Mouse (Mus musculus) lung, adult 2 months (tissue): Measurements from ENCODE around the gene 4933402D24Rik.

Experiments
- CTCF ChIP-seq: fragments of 200-500 bp; IDR thresholded peaks from 2 replicates; pipeline ENCODE4 v1.5.1; 2011; ENCODE audit warnings: mild to moderate bottlenecking, low read length, control low read depth; ENCODE audit not compliant: insufficient read depth
- POLR2A ChIP-seq: fragments of 200-500 bp; IDR thresholded peaks from 2 replicates; pipeline ENCODE4 v1.6.1; 2011; ENCODE audit warnings: low read depth, mild to moderate bottlenecking, control low read depth, low read length, borderline replicate concordance; ENCODE audit errors: extremely low read depth

DNA sequence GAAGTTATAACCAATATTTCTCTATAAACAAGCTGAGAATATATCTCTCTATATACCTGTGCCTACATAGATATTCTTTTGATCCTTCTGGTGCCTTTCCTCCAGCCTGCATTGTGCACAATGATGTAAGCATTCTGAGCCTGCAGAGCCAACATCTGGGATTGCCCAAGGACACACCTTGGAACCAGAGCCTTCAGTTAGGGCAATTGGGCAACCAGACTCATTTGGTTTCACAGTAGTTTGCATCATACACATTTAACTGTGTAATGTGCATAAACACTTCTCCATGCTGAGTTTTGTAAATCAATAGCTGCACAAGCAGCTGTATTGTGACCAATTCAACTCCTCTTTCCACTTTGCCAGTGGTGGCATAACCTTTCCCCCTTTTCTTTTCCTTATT, 25.3 kb upstream of the 4933402D24Rik start:
- TF ChIP-seq CTCF: no peak
- no peak for TF ChIP-seq POLR2A
